Mouse (Mus musculus) embryonic facial prominence, embryonic 12.5 days (tissue): Measurements from ENCODE around the gene Nid2. TPM values are rescaled to one million over a fixed set of nuclear protein-coding genes. Genes with fewer than 3 reads are reported as not detected.

Experiments used
- ATAC-seq: fragments of 200-750 bp; cut with Nextera tagmentation; 2 replicates; pipeline ENCODE4 v1.8.0; 2017; ENCODE audit not compliant: insufficient number of reproducible peaks, insufficient read depth, low FRiP score, low TSS enrichment
- H3K27ac ChIP-seq: fragments of 300-500 bp; sonication (generic); 2 replicates; pipeline ENCODE4 v1.5.1; 2016; ENCODE audit warnings: mild to moderate bottlenecking
- H3K27me3 ChIP-seq: fragments of 300-500 bp; sonication (generic); 2 replicates; pipeline ENCODE4 v1.6.1; 2016; ENCODE audit warnings: mild to moderate bottlenecking, moderate library complexity
- H3K36me3 ChIP-seq: fragments of 300-500 bp; sonication (generic); 2 replicates; pipeline ENCODE4 v1.6.1; 2016; ENCODE audit warnings: mild to moderate bottlenecking
- H3K4me1 ChIP-seq: fragments of 300-500 bp; sonication (generic); 2 replicates; pipeline ENCODE4 v1.6.1; 2016
- H3K4me2 ChIP-seq: fragments of 300-500 bp; sonication (generic); replicated peaks from 2 replicates; pipeline ENCODE4 v1.6.1; 2016; ENCODE audit warnings: mild to moderate bottlenecking, moderate library complexity
- H3K4me3 ChIP-seq: fragments of 300-500 bp; sonication (generic); 2 replicates; pipeline ENCODE4 v1.5.1; 2016; ENCODE audit warnings: mild to moderate bottlenecking
- H3K9ac ChIP-seq: fragments of 300-500 bp; sonication (generic); 2 replicates; pipeline ENCODE4 v1.6.1; 2016; ENCODE audit warnings: mild to moderate bottlenecking, moderate library complexity
- H3K9me3 ChIP-seq: fragments of 300-500 bp; sonication (generic); 2 replicates; pipeline ENCODE4 v1.6.1; 2016; ENCODE audit warnings: mild to moderate bottlenecking, moderate library complexity
- WGBS: fragments of 180-500 bp; shearing (Covaris S2); methylation state at CpG from one replicate; pipeline ENCODE4 v1.1.7; 2016; 5-methylcytosine and 5-hydroxymethylcytosine counted together
- polyA plus RNA-seq: library from polyadenylated mRNA; unstranded; fragments of >200 nt; fragmentation: Nextera tagmentation; extraction: Ambion mirVana; gene quantifications from 2 replicates; pipeline ENCODE4 v1.2.1, GENCODE M21; 2016

Gene Nid2
- polyA plus RNA-seq, 1 experiment from 2014 or later: 85.7 TPM

DNA sequence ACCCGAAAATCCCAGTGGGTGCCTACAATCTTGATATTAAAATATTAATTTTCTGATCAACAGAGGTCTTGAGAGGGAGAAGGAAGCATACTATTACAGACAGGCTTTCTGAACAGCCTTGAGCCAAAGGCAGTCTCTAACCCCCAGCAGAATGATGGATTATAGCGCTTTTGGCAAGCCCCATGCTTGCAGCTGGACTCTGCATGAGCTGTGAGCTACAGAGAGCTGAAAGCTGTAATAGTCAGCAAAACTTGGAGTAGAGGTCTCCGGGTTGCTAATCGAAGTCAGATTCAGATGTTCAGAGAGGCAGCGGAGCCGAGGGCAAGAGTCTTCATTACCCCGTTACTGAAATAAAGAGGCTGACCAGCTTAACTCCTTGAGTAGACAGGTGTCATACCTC is 22.3 kb upstream of the Nid2 start:
- no peak overlapping the region for H3K9ac ChIP-seq
- no peaks in the 10 kb centered on the region for H3K9me3 ChIP-seq
- H3K27ac ChIP-seq: no peak overlapping the region

DNA sequence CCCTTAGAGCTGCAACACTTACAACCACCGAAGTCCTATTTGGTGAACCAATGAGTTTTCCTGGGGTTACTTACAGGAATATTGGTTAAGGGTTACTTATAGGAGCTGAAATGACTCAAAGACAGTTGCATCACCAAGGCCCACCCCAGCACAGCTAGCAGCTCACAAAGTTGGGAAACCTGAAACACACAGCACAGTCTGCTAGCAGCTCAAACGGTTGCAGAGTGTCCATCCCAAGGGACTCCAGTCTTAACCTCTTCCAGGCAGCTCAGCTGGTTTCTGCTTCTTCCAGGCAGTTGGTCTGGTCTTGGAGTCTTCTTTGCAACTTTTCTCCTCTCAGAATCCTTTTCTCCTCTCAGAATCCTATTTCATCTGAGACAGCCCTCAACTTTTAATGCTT is 19.0 kb upstream of the Nid2 start:
- no peaks in the 10 kb centered on the region for H3K27me3 ChIP-seq
- no peaks in the 10 kb centered on the region for H3K36me3 ChIP-seq
- ATAC-seq: no peak
- no peak overlapping the region for H3K9ac ChIP-seq
- no peak overlapping the region for H3K4me3 ChIP-seq
- H3K27ac ChIP-seq: no peak overlapping the region
- no peaks in the 10 kb centered on the region for H3K4me1 ChIP-seq
- H3K4me2 ChIP-seq: no peak overlapping the region
- WGBS: 70% methylated on average over 2 of the region's 2 CpGs
- H3K9me3 ChIP-seq: no peaks in the 10 kb centered on the region

More for the DNA sequence above, 22.3 kb upstream of the Nid2 start:
- H3K4me2 ChIP-seq: no peak overlapping the region
- H3K27me3 ChIP-seq: no peaks in the 10 kb centered on the region
- no peak for ATAC-seq
- H3K4me1 ChIP-seq: no peaks in the 10 kb centered on the region
- no peaks in the 10 kb centered on the region for H3K36me3 ChIP-seq
- 59% methylated on average over 7 of the region's 7 CpGs for WGBS
- H3K4me3 ChIP-seq: no peak overlapping the region

DNA sequence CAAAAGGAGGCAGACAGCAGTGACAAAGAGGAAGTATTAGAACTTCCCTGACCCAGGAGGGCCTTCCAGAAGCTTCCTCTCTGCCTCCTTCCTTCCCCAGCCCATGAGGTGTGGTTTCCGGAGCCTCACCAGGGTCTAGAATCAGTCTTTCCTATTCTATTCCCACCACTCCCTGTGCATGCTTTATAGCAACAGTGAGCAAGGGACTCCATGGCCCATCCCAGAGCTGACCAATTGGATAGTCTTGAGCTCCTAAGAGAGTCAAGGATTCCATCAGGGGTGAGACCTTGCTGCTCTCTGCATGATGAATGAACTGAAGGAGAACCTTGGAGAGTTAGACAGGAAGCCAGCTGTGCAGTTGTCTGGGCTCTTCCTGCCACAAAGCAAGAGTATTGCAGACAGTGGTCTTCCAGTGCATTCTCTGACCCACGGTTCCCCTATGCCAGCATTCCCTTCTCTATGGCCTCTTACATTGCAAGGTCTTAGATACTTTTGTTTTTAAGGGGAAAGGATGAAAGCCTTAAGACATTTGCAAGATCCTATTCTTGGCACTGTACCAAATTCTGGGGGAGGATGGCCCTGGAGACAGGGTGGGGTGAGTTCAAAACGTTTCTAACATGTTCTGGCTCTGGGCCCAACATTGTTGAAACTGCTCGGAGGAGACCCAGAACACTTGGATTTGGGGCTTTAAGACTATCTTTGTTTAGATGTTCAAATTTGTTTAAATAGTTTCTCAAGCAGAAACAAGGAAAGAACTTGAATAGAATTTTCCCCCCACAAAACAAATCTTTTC is 17.4 kb upstream of the Nid2 start:
- 54% methylated on average over 4 of the region's 4 CpGs for WGBS
- Histone ChIP-seq H3K36me3 (no peaks in the 10 kb centered on the region), H3K9ac (no peak overlapping the region), H3K4me2 (no peak overlapping the region), H3K27ac (peak overlapping the region; percentile 24; the same call in 1 of the 2 replicates), H3K4me1 (peaks cover 12% of the 10 kb centered on the region), H3K4me3 (no peak overlapping the region), H3K27me3 (no peaks in the 10 kb centered on the region), H3K9me3 (no peaks in the 10 kb centered on the region)
- ATAC-seq: no peak

DNA sequence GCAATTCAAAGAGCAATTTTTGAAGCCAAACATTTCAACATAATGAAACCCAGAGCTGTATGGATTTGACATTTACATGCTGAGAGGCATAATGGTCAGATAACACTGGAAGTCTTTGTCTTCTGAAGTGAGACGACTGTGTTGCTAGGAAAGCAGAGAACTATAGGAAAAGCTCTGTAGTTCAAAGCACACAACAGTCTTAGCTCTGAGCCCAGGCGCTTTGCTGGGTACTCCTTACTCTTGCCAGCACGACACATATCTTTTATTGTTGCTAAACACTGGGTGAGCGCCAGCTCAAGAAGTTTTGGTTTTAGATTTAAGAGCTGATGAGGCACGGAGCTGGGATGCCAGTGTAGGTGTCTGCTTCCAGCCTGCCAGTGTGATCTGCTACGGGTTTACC is 15.8 kb upstream of the Nid2 start:
- H3K27ac ChIP-seq: 0 out of 2 replicates have a peak overlapping the region, but pooled peaks have one; percentile 36
- no peak overlapping the region for H3K4me2 ChIP-seq
- 39% methylated on average over 6 of the region's 6 CpGs for WGBS
- no peak overlapping the region for H3K9ac ChIP-seq
- H3K27me3 ChIP-seq: no peaks in the 10 kb centered on the region
- H3K36me3 ChIP-seq: no peaks in the 10 kb centered on the region
- no peaks in the 10 kb centered on the region for H3K9me3 ChIP-seq
- H3K4me3 ChIP-seq: no peak overlapping the region
- no peak for ATAC-seq
- H3K4me1 ChIP-seq: peaks cover 13% of the 10 kb centered on the region

DNA sequence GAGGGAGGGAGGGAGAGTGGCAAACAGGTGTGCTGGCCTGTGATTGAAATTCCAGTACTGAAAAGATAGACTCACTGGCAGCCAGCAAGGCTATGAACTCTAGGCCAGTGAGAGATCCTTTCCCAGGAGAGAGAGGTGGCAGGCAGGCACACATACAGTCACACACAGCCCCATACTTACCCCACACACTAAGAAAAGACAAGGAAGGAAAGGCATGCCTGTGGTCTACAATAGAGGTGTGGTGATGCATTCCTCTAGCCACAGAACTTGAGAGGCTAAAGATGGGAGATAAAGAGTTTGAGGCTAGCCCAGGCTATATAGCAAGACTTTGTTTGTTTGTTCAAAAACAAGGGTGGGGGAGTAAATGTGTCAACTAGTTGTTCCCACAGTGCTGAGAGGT is 13.5 kb upstream of the Nid2 start:
- Histone ChIP-seq H3K9ac (no peak overlapping the region), H3K27me3 (no peaks in the 10 kb centered on the region), H3K27ac (peak overlapping the region; percentile 75), H3K4me1 (peaks cover 13% of the 10 kb centered on the region), H3K4me2 (no peak overlapping the region), H3K9me3 (no peaks in the 10 kb centered on the region), H3K36me3 (no peaks in the 10 kb centered on the region), H3K4me3 (no peak overlapping the region)
- no peak for ATAC-seq

DNA sequence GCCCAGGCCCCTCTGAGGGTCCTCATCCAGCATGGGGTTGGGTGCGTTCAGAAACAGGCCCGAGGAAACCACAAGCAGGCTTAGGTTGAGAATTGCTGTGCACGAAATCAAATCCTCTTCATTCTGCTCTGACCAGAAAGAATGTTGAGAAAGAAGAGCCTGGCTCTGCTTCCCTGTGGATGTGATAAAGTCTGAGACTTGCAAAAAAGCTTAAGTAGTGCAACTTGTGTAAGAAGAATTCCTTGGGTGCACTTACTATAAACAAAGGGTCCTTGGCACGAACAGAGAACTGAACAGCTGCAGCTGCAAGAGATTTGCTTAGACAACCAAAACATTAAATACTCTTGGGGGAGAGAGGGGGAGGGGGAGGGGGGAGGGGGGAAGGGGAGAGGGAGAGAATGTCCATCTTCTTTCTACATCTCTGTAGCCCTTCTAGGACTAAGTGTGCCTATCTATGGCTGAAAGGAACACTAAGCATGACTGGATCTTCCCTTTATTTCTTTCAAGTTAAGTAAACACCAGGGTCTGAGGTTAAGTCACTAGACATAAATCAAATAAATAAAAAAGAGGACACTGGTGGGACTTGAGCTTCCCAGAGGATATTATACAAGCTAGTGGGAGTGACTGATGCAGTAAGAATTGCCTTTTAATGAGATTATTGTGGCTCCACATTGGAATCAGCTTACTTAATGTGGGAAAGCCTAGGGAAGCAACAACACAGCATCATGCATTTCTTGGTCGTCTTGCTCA is 12.8 kb upstream of the Nid2 start:
- Histone ChIP-seq H3K27ac (peak overlapping the region; percentile 75), H3K27me3 (no peaks in the 10 kb centered on the region), H3K4me3 (no peak overlapping the region), H3K4me2 (no peak overlapping the region), H3K9ac (no peak overlapping the region), H3K36me3 (no peaks in the 10 kb centered on the region), H3K4me1 (peaks cover 13% of the 10 kb centered on the region), H3K9me3 (no peaks in the 10 kb centered on the region)
- 20% methylated on average over 5 of the region's 5 CpGs for WGBS
- ATAC-seq: 0 out of 2 replicates have a peak, but pooled peaks have one; percentile 25

DNA sequence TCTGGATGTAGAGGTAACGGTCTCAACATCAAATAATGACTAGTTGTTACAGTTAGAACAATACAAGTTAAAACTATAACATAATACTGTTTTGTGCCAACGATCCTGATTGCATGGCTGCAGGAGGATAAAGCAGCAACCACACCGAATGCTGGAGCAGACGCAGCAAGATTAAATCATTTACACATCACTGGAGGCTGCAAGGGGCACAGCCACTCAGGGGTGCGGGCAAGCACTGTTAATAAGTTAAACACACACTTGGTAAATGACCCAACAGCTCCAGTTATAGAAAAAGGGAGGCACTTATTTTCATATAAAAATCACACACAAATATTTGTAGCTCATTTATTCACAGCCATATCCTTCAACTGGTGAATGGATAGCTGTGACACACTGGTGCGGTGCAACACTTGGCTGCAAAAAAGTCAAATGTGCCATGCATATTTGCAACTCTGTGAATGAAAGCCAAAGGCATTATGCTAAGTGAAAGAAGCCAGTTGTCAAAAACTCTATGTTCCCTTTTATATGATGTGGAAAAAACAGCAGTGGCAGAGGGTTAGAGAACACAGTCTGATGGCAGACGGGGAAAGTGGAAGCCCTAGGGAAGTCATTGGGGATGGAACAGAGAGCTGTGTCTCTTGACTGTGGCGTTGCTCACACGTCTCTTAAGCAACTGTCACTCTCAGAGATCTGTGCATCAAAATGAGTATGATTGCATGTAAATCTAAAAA is 11.5 kb upstream of the Nid2 start:
- 75% methylated on average over 9 of the region's 9 CpGs for WGBS
- H3K4me3 ChIP-seq: no peak overlapping the region
- no peak for ATAC-seq
- H3K4me1 ChIP-seq: peaks cover 13% of the 10 kb centered on the region
- no peak overlapping the region for H3K9ac ChIP-seq
- no peak overlapping the region for H3K4me2 ChIP-seq
- H3K36me3 ChIP-seq: no peaks in the 10 kb centered on the region
- H3K27me3 ChIP-seq: no peaks in the 10 kb centered on the region
- H3K27ac ChIP-seq: no peak overlapping the region
- H3K9me3 ChIP-seq: no peaks in the 10 kb centered on the region

DNA sequence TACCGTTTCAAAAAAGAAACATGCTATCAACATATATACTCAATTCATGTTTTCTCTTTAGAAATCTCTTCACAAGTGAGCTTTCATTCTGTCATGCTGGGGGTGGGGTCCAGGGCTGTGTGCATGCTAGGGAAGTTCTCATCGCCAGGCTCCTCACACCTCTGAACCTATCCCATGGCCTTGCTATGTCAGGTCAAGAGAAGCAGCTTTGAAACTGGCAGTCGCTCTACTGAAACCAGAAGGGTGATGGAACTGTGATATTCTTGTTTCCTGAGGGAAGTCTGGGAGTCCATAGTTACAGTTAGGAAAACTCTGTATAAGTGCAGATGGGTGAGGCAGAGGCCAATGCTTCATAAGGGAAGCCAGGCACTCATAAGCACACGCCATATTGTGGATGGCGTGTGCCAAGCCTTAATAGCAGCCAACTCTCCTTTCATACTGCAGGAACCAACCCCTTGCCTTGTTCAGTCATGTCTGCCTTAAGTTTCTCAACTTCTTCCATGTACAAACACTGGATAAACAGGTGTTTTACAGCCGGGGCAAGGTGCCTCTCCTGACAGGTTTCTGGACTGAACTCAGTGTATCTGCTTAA is 10.8 kb upstream of the Nid2 start:
- no peaks in the 10 kb centered on the region for H3K36me3 ChIP-seq
- H3K27ac ChIP-seq: no peak overlapping the region
- no peak overlapping the region for H3K4me3 ChIP-seq
- H3K4me2 ChIP-seq: no peak overlapping the region
- peaks cover 13% of the 10 kb centered on the region for H3K4me1 ChIP-seq
- WGBS: 88% methylated on average over 6 of the region's 6 CpGs
- no peaks in the 10 kb centered on the region for H3K9me3 ChIP-seq
- no peak for ATAC-seq
- no peak overlapping the region for H3K9ac ChIP-seq
- no peaks in the 10 kb centered on the region for H3K27me3 ChIP-seq

DNA sequence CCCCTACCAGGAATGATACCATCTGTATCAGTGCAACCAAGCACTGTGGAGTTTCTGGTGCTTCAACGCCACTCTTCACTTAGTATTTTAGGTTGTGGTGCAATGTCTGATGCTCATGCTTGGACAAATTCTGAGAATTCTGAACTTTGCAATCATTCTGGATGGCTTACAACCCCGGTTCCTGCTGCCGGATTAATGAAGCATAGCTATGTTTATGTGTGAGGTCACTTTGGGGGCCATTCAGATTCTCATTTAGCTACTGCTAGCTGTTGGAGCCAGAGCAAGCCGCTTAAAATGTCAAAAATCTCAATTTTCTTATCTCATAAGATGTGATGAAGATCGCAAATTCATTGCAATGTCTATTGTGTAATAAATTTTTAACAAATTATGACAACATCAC is 6.2 kb upstream of the Nid2 start:
- no peak overlapping the region for H3K4me3 ChIP-seq
- no peak overlapping the region for H3K27ac ChIP-seq
- H3K36me3 ChIP-seq: no peaks in the 10 kb centered on the region
- WGBS: 81% methylated on average over 5 of the region's 5 CpGs
- no peaks in the 10 kb centered on the region for H3K27me3 ChIP-seq
- peaks cover 11% of the 10 kb centered on the region; the same call in 1 of the 2 replicates for H3K4me1 ChIP-seq
- H3K9ac ChIP-seq: no peak overlapping the region
- no peaks in the 10 kb centered on the region for H3K9me3 ChIP-seq
- no peak for ATAC-seq
- no peak overlapping the region for H3K4me2 ChIP-seq

DNA sequence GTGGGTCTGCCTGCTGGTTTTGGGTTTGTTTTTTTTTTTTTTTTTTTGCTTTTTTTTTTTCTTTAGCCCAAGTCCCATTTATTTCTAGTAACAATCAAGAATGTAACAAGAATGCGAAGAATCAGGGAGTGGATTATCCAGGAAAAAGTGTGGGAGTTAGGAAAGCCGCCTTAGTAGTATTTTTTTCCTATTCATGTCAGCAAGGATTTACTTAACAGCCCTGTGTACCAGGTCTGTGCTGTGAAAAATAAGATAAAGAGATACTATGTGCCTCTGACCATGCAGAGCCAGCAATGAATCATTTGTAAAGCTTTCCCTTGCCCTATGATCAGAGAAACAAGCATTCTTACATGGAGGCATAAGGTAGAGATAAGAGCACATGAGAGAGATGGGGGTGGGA is 4.8 kb upstream of the Nid2 start:
- 69% methylated on average over 2 of the region's 2 CpGs for WGBS
- H3K27ac ChIP-seq: no peak overlapping the region
- H3K4me1 ChIP-seq: peaks cover 21% of the 10 kb centered on the region
- no peaks in the 10 kb centered on the region for H3K36me3 ChIP-seq
- ATAC-seq: no peak
- H3K4me2 ChIP-seq: no peak overlapping the region
- H3K4me3 ChIP-seq: no peak overlapping the region
- H3K27me3 ChIP-seq: no peaks in the 10 kb centered on the region
- H3K9me3 ChIP-seq: no peaks in the 10 kb centered on the region
- H3K9ac ChIP-seq: no peak overlapping the region

DNA sequence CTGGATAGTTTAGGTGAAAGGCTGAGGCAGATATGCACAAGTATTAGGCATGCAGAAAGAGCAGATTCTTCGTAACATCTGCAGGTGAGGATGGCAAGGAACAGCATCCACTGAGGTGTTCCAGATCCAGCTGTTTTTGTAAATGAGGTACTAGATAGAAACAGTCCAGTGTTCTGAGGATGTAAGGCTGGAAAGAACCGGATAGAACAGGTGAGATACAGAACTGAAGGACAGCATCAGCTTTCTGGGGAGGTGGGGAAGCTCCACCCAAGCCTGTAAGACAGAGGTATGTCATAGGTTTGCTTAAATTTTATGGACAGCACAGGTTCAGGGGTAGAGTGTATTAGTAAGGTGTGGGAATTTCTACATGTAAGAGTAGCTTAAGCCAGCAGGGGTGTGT is 4.3 kb upstream of the Nid2 start:
- H3K9ac ChIP-seq: no peak overlapping the region
- H3K27ac ChIP-seq: no peak overlapping the region
- no peak for ATAC-seq
- no peak overlapping the region for H3K4me2 ChIP-seq
- H3K4me1 ChIP-seq: peaks cover 21% of the 10 kb centered on the region
- WGBS: 91% methylated on average over 2 of the region's 2 CpGs
- no peaks in the 10 kb centered on the region for H3K9me3 ChIP-seq
- H3K27me3 ChIP-seq: no peaks in the 10 kb centered on the region
- H3K4me3 ChIP-seq: no peak overlapping the region
- H3K36me3 ChIP-seq: no peaks in the 10 kb centered on the region
